Mouse (Mus musculus) Patski (cell line): ENCODE results near the gene Trex1. TPM values are rescaled to one million over a fixed set of nuclear protein-coding genes. Genes with fewer than 3 reads are reported as not detected.

Source experiments
- ATAC-seq: fragments of 100-300 bp; one replicate; pipeline ENCODE4 v1.8.0; 2021
- CTCF ChIA-PET: fragments of 350-600 bp; sonication (Branson Sonifier 250); formaldehyde crosslinking; loops from one replicate; lab custom pipeline; 2022; ENCODE audit warnings: inconsistent platforms; lab: Charles Lee
- POLR2A ChIA-PET: fragments of 350-600 bp; sonication (Branson Sonifier 250); formaldehyde crosslinking; loops from one replicate; lab custom pipeline; 2022; ENCODE audit warnings: antibody characterized with exemption, inconsistent platforms; lab: Charles Lee
- DNase-seq: peaks from one replicate; pipeline ENCODE4 v3.0.0-alpha.2; 2011; ENCODE audit warnings: low read depth, low spot score
- H3K27me3 ChIP-seq: fragments of 371-371 bp; one replicate; pipeline ENCODE4 v1.5.1; 2021
- CTCF ChIP-seq: fragments of 100-300 bp; IDR thresholded peaks from one replicate; pipeline ENCODE4 v1.5.1; 2021
- in situ Hi-C: fragments of 300-500 bp; cut with MboI; formaldehyde crosslinking; loops from 3 replicates; pipeline ENCODE4 v1.11.1; 2018; ENCODE audit warnings: low pct_unique_long_range_greater_than_20kb, mixed read lengths
- polyA plus RNA-seq: library from polyadenylated mRNA; unstranded; gene quantifications from one replicate; pipeline ENCODE4 v1.2.3, GENCODE M21; 2021

Trex1 gene
- polyA plus RNA-seq, 1 experiment from 2014 or later, result 18.1 TPM

GRCm38 (mm10) chr9:109087987-109088386, 28.5 kb upstream of the Trex1 start:
- DNase-seq (no peak), ATAC-seq (no peak)
- POLR2A ChIA-PET, result interaction anchor here (1.3 kb wide), 1 partner anchor 9 kb away, joined by 3 read pairs; no protein-coding TSS in a partner anchor
- no peak for TF ChIP-seq CTCF
- H3K27me3 ChIP-seq, result no peaks in the 10 kb centered on the region
- in situ Hi-C loops, result loop anchor here (5.0 kb wide), 1 partner anchor 34 kb away; no protein-coding TSS in a partner anchor
- CTCF ChIA-PET, result interaction anchor here (0.7 to 7.6 kb wide), 8 partner anchors 9 to 34 kb away, joined by 3 to 77 read pairs (median 6); partner anchors contain the start of gene Atrip

- no peak for ATAC-seq
- CTCF ChIA-PET, result no interaction called here
- POLR2A ChIA-PET, result interaction anchor here (0.6 kb wide), 1 partner anchor 48 kb away, joined by 3 read pairs; no protein-coding TSS in a partner anchor
- TF ChIP-seq CTCF, result peak; percentile 68
- in situ Hi-C loops, result loop anchor here (5.0 kb wide), 1 partner anchor 37 kb away; no protein-coding TSS in a partner anchor
- DNase-seq, result no peak
- H3K27me3 ChIP-seq, result no peaks in the 10 kb centered on the region
Observed at GRCm38 (mm10) chr9:109084922-109085321, 25.4 kb upstream of the Trex1 start.

GRCm38 (mm10) chr9:109082124-109082800, 22.7 kb upstream of the Trex1 start, which contains the start of the genes Ccdc51 and Tma7:
Gene Ccdc51 (plus strand): TSS chr9:109082493.
Gene Tma7 (minus strand): TSS chr9:109082587.
- no peak for TF ChIP-seq CTCF
- H3K27me3 ChIP-seq, result no peaks in the 10 kb centered on the region
- ChIA-PET CTCF (interaction anchor here (1.9 to 2.9 kb wide), 2 partner anchors 13 to 40 kb away, joined by 6 read pairs; no protein-coding TSS in a partner anchor), POLR2A (interaction anchor here (0.9 to 1.7 kb wide), 2 partner anchors 8 to 9 kb away, joined by 3 to 5 read pairs; partner anchors contain the start of gene Atrip)
- DNase-seq (no peak), ATAC-seq (peak; percentile 98)
- in situ Hi-C loops, result no loop called here

GRCm38 (mm10) chr9:109081749-109082123, 22.2 kb upstream of the Trex1 start:
- ATAC-seq, result no peak
- in situ Hi-C loops, result no loop called here
- no peaks in the 10 kb centered on the region for H3K27me3 ChIP-seq
- ChIA-PET CTCF (interaction anchor here (2.9 kb wide), 1 partner anchor 13 kb away, joined by 6 read pairs; no protein-coding TSS in a partner anchor), POLR2A (interaction anchor here (0.6 to 1.7 kb wide), 4 partner anchors 8 to 40 kb away, joined by 3 to 5 read pairs (median 3); partner anchors contain the start of gene Atrip)
- TF ChIP-seq CTCF, result no peak
- DNase-seq, result no peak

- no peaks in the 10 kb centered on the region for H3K27me3 ChIP-seq
- in situ Hi-C loops, result no loop called here
- POLR2A ChIA-PET, result no interaction called here
- DNase-seq (no peak), ATAC-seq (no peak)
- CTCF ChIA-PET, result interaction anchor here (2.9 kb wide), 1 partner anchor 12 kb away, joined by 6 read pairs; no protein-coding TSS in a partner anchor
- no peak for TF ChIP-seq CTCF
Observed at GRCm38 (mm10) chr9:109080516-109080915, 21.0 kb upstream of the Trex1 start.

- DNase-seq, result no peak
- H3K27me3 ChIP-seq, result no peaks in the 10 kb centered on the region
- ATAC-seq, result peak; percentile 97
- in situ Hi-C loops, result loop anchor here (5.0 kb wide), 1 partner anchor 62 kb away; no protein-coding TSS in a partner anchor
- POLR2A ChIA-PET, result interaction anchor here (0.6 to 1.8 kb wide), 3 partner anchors 8 to 1005 kb away, joined by 3 to 7 read pairs (median 5); partner anchors contain the start of genes Ccdc51 and Tma7
- CTCF ChIA-PET, result interaction anchor here (1.0 to 4.1 kb wide), 4 partner anchors 10 to 28 kb away, joined by 3 to 16 read pairs (median 5); partner anchors contain the start of gene Trex1
- no peak for TF ChIP-seq CTCF
Observed at GRCm38 (mm10) chr9:109073661-109074573, 14.4 kb upstream of the Trex1 start, which contains the start of gene Atrip. Gene Atrip (minus strand): TSS chr9:109074124.

GRCm38 (mm10) chr9:109068095-109068735, 8.7 kb upstream of the Trex1 start:
- in situ Hi-C loops, result no loop called here
- POLR2A ChIA-PET, result interaction anchor here (0.8 to 1.6 kb wide), 2 partner anchors 8 to 45 kb away, joined by 3 to 4 read pairs; partner anchors contain the start of gene Trex1
- CTCF ChIA-PET, result interaction anchor here (0.7 to 3.0 kb wide), 6 partner anchors 8 to 76 kb away, joined by 3 to 14 read pairs (median 6); partner anchors contain the start of genes Ccdc51, Tma7 and Trex1
- no peak for ATAC-seq
- no peaks in the 10 kb centered on the region for H3K27me3 ChIP-seq
- DNase-seq, result no peak
- no peak for TF ChIP-seq CTCF

GRCm38 (mm10) chr9:109060898-109061295, 1.4 kb upstream of the Trex1 start:
- ATAC-seq, result no peak
- in situ Hi-C loops, result no loop called here
- CTCF ChIA-PET, result interaction anchor here (1.1 to 3.4 kb wide), 3 partner anchors 9 to 15 kb away, joined by 3 to 16 read pairs (median 10); partner anchors contain the start of gene Atrip
- TF ChIP-seq CTCF, result no peak
- POLR2A ChIA-PET, result no interaction called here
- no peak for DNase-seq
- no peaks in the 10 kb centered on the region for H3K27me3 ChIP-seq

- in situ Hi-C loops, result no loop called here
- ChIA-PET POLR2A (interaction anchor here (1.2 to 1.7 kb wide), 2 partner anchors 9 to 14 kb away, joined by 3 to 4 read pairs; no protein-coding TSS in a partner anchor), CTCF (interaction anchor here (1.0 to 3.4 kb wide), 6 partner anchors 8 to 58 kb away, joined by 3 to 16 read pairs (median 8); partner anchors contain the start of gene Atrip)
- H3K27me3 ChIP-seq, result no peaks in the 10 kb centered on the region
- ATAC-seq (no peak), DNase-seq (no peak)
- TF ChIP-seq CTCF, result no peak
Observed at GRCm38 (mm10) chr9:109060184-109060897, 807 bp upstream of the Trex1 start.
